Mouse (Mus musculus): Measurements from ENCODE around the gene Pacs1. TPM values are rescaled to one million over a fixed set of nuclear protein-coding genes. Genes with fewer than 3 reads are reported as not detected.

The Pacs1 gene
- polyA plus RNA-seq, 1 experiment from 2014 or later: 23.8 TPM

- H3K9me3 ChIP-seq (ENCODE audit: low read length): no peaks in the 10 kb centered on the region
- peaks cover 28% of the 10 kb centered on the region for H3K4me1 ChIP-seq (ENCODE audit: insufficient read depth, low read length)
- 48% methylated on average over 4 of the region's 4 CpGs for WGBS
- H3K4me3 ChIP-seq (ENCODE audit: low read length): no peak overlapping the region
- no peaks in the 10 kb centered on the region for H3K27me3 ChIP-seq (ENCODE audit: insufficient read depth, low read length)
- H3K9ac ChIP-seq (replicated peaks; ENCODE audit: low read length): no peak overlapping the region
- H3K4me2 ChIP-seq (replicated peaks; ENCODE audit: low read depth, low read length): 0 out of 2 replicates have a peak overlapping the region, but pooled peaks have one; percentile 1
- H3K27ac ChIP-seq (ENCODE audit: low read length): peak overlapping the region; percentile 81
- peaks cover 60% of the 10 kb centered on the region for H3K36me3 ChIP-seq (ENCODE audit: insufficient read depth, low read length)
- peak; percentile 39 for ATAC-seq (ENCODE audit: low FRiP score, low TSS enrichment)
These were observed 164.2 kb downstream of the Pacs1 start for GRCm38 (mm10) chr19:5108702-5109101.

- Histone ChIP-seq H3K27me3 (ENCODE audit: insufficient read depth, low read length) (no peaks in the 10 kb centered on the region), H3K9ac (replicated peaks; ENCODE audit: low read length) (no peak overlapping the region), H3K4me2 (replicated peaks; ENCODE audit: low read depth, low read length) (0 out of 2 replicates have a peak overlapping the region, but pooled peaks have one; percentile 1), H3K4me1 (ENCODE audit: insufficient read depth, low read length) (peaks cover 28% of the 10 kb centered on the region), H3K4me3 (ENCODE audit: low read length) (no peak overlapping the region), H3K27ac (ENCODE audit: low read length) (peak overlapping the region; percentile 81), H3K9me3 (ENCODE audit: low read length) (no peaks in the 10 kb centered on the region), H3K36me3 (ENCODE audit: insufficient read depth, low read length) (peaks cover 60% of the 10 kb centered on the region)
- ATAC-seq (ENCODE audit: low FRiP score, low TSS enrichment): peak; percentile 43; the same call in 1 of the 2 replicates
- 30% methylated on average over 5 of the region's 5 CpGs for WGBS
These were observed 164.7 kb downstream of the Pacs1 start for GRCm38 (mm10) chr19:5108271-5108575.

GRCm38 (mm10) chr19:5107556-5108270 is 165.2 kb downstream of the Pacs1 start:
- WGBS: 69% methylated on average over 18 of the region's 18 CpGs
- peaks cover 28% of the 10 kb centered on the region for H3K4me1 ChIP-seq (ENCODE audit: insufficient read depth, low read length)
- 0 out of 2 replicates have a peak, but pooled peaks have one; percentile 1 for ATAC-seq (ENCODE audit: low FRiP score, low TSS enrichment)
- H3K4me3 ChIP-seq (ENCODE audit: low read length): peak overlapping the region; percentile 88; the same call in 1 of the 2 replicates
- no peaks in the 10 kb centered on the region for H3K27me3 ChIP-seq (ENCODE audit: insufficient read depth, low read length)
- H3K27ac ChIP-seq (ENCODE audit: low read length): peak overlapping the region; percentile 81; the same call in 1 of the 2 replicates
- peak overlapping the region; percentile 15; the same call in 1 of the 2 replicates for H3K9ac ChIP-seq (replicated peaks; ENCODE audit: low read length)
- H3K4me2 ChIP-seq (replicated peaks; ENCODE audit: low read depth, low read length): no peak overlapping the region
- H3K9me3 ChIP-seq (ENCODE audit: low read length): no peaks in the 10 kb centered on the region
- H3K36me3 ChIP-seq (ENCODE audit: insufficient read depth, low read length): peaks cover 62% of the 10 kb centered on the region

- Histone ChIP-seq H3K27me3 (ENCODE audit: insufficient read depth, low read length) (no peaks in the 10 kb centered on the region), H3K9me3 (ENCODE audit: low read length) (no peaks in the 10 kb centered on the region), H3K4me2 (replicated peaks; ENCODE audit: low read depth, low read length) (peak within 1 kb of the TSS; percentile 93), H3K4me3 (ENCODE audit: low read length) (peak within 1 kb of the TSS; percentile 88), H3K27ac (ENCODE audit: low read length) (peak within 1 kb of the TSS; percentile 93), H3K9ac (replicated peaks; ENCODE audit: low read length) (peak within 1 kb of the TSS; percentile 94), H3K4me1 (ENCODE audit: insufficient read depth, low read length) (peaks cover 28% of the 10 kb centered on the region), H3K36me3 (ENCODE audit: insufficient read depth, low read length) (peaks cover 61% of the 10 kb centered on the region)
- WGBS: 0% methylated on average over 45 of the region's 46 CpGs
- ATAC-seq (ENCODE audit: low FRiP score, low TSS enrichment): peak; percentile 96
These were observed 166.2 kb downstream of the Pacs1 start, which contains the start of gene Rab1b for GRCm38 (mm10) chr19:5106731-5107191. Gene Rab1b (minus strand): TSS chr19:5107072.

- peak overlapping the region; percentile 93 for H3K27ac ChIP-seq (ENCODE audit: low read length)
- peak overlapping the region; percentile 93 for H3K4me2 ChIP-seq (replicated peaks; ENCODE audit: low read depth, low read length)
- H3K36me3 ChIP-seq (ENCODE audit: insufficient read depth, low read length): peaks cover 61% of the 10 kb centered on the region
- H3K27me3 ChIP-seq (ENCODE audit: insufficient read depth, low read length): no peaks in the 10 kb centered on the region
- peak overlapping the region; percentile 88 for H3K4me3 ChIP-seq (ENCODE audit: low read length)
- ATAC-seq (ENCODE audit: low FRiP score, low TSS enrichment): no peak
- H3K4me1 ChIP-seq (ENCODE audit: insufficient read depth, low read length): peaks cover 28% of the 10 kb centered on the region
- H3K9me3 ChIP-seq (ENCODE audit: low read length): no peaks in the 10 kb centered on the region
- peak overlapping the region; percentile 94 for H3K9ac ChIP-seq (replicated peaks; ENCODE audit: low read length)
- 5% methylated on average over 9 of the region's 9 CpGs for WGBS
These were observed 166.8 kb downstream of the Pacs1 start for GRCm38 (mm10) chr19:5106074-5106473.

GRCm38 (mm10) chr19:5098363-5099143 is 174.4 kb downstream of the Pacs1 start, which contains the start of gene Cnih2:
Gene Cnih2 (minus strand): TSS chr19:5098521.
- H3K9me3 ChIP-seq (ENCODE audit: low read length): no peaks in the 10 kb centered on the region
- H3K4me2 ChIP-seq (replicated peaks; ENCODE audit: low read depth, low read length): peak within 1 kb of the TSS; percentile 98
- peaks cover 40% of the 10 kb centered on the region for H3K36me3 ChIP-seq (ENCODE audit: insufficient read depth, low read length)
- peak within 1 kb of the TSS; percentile 77 for H3K9ac ChIP-seq (replicated peaks; ENCODE audit: low read length)
- peak; percentile 80 for ATAC-seq (ENCODE audit: low FRiP score, low TSS enrichment)
- no peaks in the 10 kb centered on the region for H3K27me3 ChIP-seq (ENCODE audit: insufficient read depth, low read length)
- H3K4me3 ChIP-seq (ENCODE audit: low read length): peak within 1 kb of the TSS; percentile 59
- peaks cover 39% of the 10 kb centered on the region for H3K4me1 ChIP-seq (ENCODE audit: insufficient read depth, low read length)
- H3K27ac ChIP-seq (ENCODE audit: low read length): no peak within 1 kb of the TSS
- 4% methylated on average over 40 of the region's 48 CpGs for WGBS

GRCm38 (mm10) chr19:5097521-5098362 is 175.2 kb downstream of the Pacs1 start:
- H3K27ac ChIP-seq (ENCODE audit: low read length): no peak overlapping the region
- WGBS: 4% methylated on average over 28 of the region's 31 CpGs

GRCm38 (mm10) chr19:5095887-5096474 is 176.9 kb downstream of the Pacs1 start:
- Histone ChIP-seq H3K9me3 (ENCODE audit: low read length) (no peaks in the 10 kb centered on the region), H3K4me2 (replicated peaks; ENCODE audit: low read depth, low read length) (no peak overlapping the region), H3K27me3 (ENCODE audit: insufficient read depth, low read length) (no peaks in the 10 kb centered on the region), H3K4me1 (ENCODE audit: insufficient read depth, low read length) (peaks cover 39% of the 10 kb centered on the region), H3K27ac (ENCODE audit: low read length) (no peak overlapping the region), H3K4me3 (ENCODE audit: low read length) (no peak overlapping the region), H3K9ac (replicated peaks; ENCODE audit: low read length) (no peak overlapping the region), H3K36me3 (ENCODE audit: insufficient read depth, low read length) (peaks cover 30% of the 10 kb centered on the region)
- no peak for ATAC-seq (ENCODE audit: low FRiP score, low TSS enrichment)
- 14% methylated on average over 9 of the region's 9 CpGs for WGBS

More at GRCm38 (mm10) chr19:5097521-5098362, 175.2 kb downstream of the Pacs1 start:
- H3K4me1 ChIP-seq (ENCODE audit: insufficient read depth, low read length): peaks cover 39% of the 10 kb centered on the region
- peak overlapping the region; percentile 59 for H3K4me3 ChIP-seq (ENCODE audit: low read length)
- H3K9ac ChIP-seq (replicated peaks; ENCODE audit: low read length): peak overlapping the region; percentile 77
- ATAC-seq (ENCODE audit: low FRiP score, low TSS enrichment): 0 out of 2 replicates have a peak, but pooled peaks have one; percentile 1
- H3K9me3 ChIP-seq (ENCODE audit: low read length): no peaks in the 10 kb centered on the region
- peak overlapping the region; percentile 98 for H3K4me2 ChIP-seq (replicated peaks; ENCODE audit: low read depth, low read length)
- H3K27me3 ChIP-seq (ENCODE audit: insufficient read depth, low read length): no peaks in the 10 kb centered on the region
- peaks cover 32% of the 10 kb centered on the region for H3K36me3 ChIP-seq (ENCODE audit: insufficient read depth, low read length)

Data from kidney, embryonic 16.5 days (tissue).